Mouse (Mus musculus) cerebellum, adult 8-10 months (tissue): ENCODE results near the gene Rnf169.
"Not testable (repeated sequence)": the region's sequence is repeated elsewhere in the genome, so short reads cannot be mapped to it uniquely, and the experiment has no call there.

Experiments used
- DNase-seq: peaks from one replicate; pipeline ENCODE4 v3.0.0; 2022

Gene Rnf169

DNA sequence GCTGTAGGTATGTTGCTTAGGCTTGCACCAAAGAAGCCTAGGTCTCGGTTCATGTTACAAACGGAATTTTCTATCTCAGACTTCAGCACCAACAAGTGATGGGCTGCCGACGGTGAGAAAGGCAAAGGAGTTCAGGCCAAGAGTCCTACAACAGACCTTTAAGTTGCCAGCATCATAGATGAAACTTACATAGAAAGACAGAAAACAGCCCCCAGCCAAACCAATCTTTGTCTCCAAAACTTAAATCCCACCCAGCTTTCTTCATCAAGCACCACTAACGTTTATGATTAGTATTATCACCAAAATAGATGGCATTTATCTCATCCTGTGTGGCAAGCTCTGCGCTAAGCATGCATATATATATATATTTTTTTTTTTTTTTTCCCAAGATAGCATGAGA lies 1.2 kb downstream of the Rnf169 start:
- DNase-seq, result no peak

DNA sequence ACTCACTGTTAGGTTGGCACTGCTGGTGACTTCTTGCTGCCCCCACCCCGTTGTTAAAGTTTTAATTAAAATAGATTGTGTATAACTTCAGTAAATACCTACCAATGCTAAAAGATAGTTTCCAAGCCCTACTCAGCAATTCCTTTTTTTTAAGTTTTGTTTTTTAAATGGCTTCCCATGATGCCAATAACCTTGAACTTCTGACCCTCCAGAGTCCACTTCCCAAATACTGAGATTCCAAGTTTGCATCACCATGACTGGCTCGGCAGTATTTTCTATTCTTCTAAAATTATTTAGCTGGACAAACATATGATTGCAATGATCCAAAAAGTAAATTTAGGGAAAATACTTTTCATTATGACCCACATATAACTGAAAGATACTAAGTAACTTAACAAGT lies 2.2 kb downstream of the Rnf169 start:
- no peak for DNase-seq

DNA sequence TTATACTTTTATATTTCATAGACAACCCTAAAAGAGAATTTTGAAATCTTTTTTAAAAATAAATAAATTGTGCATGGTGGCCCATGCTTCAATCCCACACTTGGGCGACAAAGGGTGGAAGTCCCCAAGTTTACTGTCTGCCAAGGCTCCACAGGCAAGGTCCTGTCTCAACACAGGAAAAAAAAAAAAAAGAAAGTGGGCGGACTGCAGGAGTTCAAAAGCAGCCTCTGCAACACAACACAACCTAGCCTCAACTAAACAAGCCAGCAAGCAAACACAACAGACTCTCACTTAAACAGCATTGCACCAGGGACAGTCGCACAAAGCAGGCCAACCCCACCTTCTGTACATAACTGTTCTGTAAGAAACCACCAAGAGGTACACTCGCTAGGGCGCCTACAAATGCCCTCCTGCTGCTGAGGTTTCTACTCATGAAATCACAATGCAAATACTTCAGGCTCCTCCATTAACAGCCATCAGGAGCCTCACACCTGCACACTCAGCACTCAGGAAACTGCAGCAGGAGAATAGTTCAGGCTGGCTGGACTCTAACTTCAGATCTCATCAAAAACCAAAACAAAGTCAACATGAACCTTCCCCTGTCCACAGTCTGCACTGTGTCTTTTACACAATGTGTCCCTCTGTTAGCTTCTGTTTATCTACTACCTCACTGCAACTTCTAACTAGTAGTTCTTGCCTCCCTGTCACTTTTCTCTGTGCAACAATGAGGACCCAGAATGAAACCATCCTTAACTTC lies 4.3 kb downstream of the Rnf169 start:
- DNase-seq, result no peak

DNA sequence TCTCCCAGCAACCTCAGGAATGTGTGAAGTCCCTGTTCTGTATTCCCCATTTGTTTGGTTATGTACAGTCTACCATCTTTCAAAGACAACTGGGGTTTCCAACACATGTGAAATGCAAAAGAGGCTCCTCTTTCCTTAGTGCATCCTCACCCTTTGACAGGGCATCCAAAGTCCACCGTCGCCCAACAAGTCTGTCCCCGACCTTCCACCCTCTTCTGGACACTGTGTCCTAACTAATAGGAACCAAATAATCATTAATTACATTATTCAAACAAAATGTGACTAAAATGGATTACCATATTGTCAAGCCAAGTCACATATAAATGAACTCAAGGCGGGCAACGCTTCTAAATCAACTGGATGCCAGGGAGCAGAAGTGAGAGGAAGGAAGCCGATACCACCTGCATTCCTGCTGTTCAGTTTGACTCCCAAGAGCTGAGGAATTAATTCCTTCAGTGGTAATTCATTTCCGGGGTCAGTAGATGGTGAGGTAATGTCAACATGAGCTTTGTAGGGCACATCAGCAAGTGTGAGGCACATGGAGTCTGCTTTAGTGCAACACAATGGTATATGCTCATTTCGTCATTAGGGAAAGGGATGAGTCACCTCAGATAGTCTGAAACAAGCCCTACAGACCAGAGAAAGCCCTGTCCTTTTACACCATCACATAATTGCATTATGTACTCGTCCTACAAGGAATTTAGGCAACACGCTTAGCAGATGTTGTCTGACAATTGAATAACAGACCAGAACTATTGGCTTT lies 5.9 kb downstream of the Rnf169 start:
- DNase-seq, result no peak

DNA sequence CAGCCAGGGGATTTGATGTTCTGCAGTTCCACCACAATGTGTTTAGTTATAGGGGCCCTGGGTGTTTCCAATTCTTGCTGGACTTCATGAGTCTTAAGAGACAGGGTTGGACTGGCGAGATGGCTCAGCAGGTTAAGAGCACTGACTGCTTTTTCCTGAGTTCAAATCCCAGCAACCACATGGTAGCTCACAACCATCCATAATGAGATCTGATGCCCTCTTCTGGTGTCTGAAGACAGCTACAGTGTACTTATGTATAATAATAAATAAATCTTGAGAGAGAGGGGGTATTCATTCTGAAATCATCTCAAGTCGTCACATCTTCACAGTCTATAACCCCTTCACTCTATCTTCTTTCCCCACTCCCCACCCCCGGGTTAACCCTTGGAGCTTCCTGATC lies 7.3 kb downstream of the Rnf169 start:
- not testable (repeated sequence) for DNase-seq

DNA sequence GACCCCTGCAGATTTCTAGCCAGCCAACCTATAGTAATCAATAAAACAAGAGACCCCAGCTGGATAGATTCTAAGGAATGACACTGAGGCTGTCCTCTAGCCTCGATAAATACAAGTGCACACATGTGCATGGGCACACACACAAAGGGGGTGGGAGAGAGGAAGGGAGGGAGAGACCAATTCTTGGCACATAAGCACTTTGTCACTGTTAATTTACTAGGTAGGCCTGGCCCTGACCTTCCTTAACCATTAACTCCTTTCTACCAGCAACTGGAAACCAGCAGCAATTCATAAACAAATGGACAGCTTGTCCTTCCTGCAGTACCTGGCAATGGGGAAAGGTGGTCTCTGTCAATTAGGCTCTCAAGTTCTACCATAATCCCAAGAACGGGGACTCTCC lies 8.3 kb downstream of the Rnf169 start:
- no peak for DNase-seq

DNA sequence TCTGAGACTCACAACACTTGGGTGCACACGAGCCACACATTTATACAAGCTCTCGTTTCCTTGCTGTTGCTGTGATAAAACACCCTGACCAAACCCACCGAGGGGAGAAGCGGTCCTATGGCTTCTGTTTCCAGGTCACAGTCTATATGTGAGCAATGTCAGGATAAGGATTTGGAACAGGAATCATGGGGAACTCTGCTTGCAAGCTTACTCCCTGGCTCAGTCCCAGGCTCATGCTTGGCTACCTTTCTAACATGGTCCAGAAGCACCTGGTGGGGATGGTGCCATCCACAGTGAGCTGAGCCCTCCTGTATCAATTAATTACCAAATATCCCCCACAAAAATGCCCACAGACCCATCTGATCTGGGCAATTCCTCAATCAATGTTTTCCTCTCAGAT lies 11.1 kb downstream of the Rnf169 start:
- DNase-seq, result no peak

DNA sequence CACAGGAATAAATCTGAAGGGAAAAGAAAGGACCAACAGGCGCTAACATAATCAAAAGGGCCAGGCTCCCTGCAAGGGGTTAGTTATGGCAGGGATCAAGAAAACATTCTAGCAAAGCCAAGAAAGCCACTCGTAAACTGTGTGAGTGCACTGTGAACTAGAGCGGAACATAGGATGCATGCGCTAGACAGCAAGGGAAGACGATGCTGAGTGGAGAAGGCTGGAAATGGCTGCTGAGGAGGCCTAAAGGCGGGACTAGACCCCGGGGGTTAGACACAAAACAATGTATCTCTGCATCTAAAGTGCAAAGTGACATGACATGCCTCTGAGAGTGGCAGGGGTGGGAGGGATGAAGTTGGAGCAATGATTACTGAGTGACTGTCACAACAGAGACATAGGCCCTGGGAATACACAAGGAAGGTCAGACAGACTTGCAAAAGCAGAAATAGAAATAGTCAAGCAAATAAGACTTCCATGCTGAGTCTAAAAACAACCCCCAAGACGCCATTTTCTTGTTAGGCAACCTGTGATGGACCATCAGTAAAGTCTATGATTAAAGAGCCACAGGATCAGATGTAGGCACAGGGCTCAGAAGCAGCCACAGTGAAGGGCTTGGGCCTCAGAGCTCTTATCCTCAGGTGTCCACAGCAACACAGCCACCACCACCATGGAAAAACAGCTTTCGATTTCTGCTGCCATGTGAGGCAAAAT lies 14.1 kb downstream of the Rnf169 start:
- no peak for DNase-seq

DNA sequence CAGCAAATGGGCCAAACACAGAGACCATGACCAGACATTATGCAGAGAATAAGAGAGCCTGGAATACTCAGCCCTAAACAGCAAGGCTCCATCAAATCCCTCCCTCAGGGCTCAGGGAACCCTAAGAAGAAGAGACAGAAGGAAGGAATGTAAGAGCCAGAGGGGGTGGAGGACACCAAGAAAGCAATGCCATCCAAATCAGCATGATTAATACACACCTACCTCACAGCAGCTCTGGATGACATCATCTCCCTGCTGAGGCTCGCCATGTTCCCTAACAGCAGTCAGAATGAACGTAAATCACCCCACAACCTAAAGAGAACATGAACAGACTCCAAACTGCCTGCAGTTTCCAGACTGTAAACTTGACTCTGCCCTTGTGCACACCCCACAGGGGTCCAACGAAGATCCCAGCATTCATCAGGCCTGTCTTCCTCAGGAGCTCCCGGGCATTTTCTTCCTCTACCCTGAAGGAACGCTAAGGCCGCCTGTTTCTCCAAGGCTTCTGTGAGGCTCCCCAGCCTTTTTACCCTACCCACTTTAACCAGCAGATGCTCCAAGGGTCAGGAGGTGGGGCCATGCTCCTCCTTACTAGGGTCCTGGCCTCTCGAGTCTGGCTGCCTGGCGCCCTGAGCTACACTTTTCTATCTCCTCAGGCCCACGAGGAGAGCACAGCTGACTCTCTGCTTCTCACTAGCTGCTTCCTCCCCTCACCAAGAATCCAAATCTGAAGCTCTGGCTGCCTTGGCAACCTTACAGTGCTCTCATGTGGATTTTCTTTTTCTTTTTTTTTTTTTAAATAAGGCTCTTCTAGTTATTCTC lies 15.0 kb downstream of the Rnf169 start:
- DNase-seq, result peak; percentile 39

DNA sequence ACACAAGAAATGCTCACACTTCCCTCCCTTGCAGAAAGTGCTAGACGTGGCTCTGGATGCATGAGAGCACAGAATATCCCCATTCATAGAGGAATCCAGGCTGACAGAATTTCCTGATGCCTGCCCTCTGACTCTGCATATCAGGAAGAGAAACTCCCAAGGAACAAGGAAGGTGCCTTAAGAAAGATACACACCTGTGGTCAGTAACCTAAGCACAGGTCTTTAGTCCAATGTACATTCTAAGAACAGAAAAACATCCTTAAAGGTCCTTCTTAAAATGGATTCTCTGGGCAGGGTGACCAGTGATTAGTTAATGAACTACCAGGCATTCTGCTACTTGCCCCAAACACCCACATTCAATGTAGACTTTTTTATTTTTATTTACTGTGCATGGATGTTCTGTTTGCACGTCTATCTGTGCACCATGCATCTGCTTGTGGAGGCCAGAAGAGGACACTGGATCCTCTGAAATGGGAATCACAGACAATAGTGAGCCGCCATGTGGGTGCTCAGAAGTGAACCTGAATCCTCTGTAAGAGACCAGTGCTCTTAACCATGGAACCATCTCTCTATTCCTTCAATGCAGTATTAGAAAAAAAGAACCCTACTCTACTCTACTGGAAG lies 16.9 kb downstream of the Rnf169 start:
- DNase-seq, result no peak

DNA sequence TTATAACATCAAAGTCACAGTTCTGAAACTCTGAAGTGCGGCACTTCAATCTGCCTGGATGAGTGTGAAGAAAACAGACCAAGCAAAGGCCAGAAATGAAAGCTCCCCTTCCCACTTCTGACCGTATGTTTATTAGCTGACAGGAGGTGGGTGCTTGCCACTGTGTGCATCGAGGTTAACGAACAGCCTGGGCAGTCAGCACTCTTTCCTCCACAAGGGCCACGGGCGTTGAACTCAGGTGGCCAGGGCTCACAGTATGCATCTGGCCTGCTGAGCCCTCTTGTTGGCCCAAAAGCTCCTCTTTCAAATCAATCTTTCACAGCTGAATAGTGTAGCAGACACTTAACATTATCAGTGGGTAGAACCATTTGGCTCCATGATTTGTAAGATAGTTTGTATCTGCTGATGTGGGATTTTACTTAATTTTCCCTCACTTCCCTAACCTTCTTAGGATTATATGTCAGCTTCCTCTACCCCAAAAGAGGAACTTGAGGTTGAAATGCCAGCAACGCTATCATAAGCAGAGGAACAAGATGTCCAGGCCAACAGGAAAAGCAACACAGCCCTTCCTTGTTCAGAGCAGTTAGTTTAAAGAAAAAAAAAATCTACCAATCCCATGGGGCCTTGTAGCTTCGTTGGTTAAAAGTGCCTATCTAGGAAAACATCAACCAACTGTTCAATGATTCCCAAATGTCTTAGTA lies 17.6 kb downstream of the Rnf169 start:
- no peak for DNase-seq

DNA sequence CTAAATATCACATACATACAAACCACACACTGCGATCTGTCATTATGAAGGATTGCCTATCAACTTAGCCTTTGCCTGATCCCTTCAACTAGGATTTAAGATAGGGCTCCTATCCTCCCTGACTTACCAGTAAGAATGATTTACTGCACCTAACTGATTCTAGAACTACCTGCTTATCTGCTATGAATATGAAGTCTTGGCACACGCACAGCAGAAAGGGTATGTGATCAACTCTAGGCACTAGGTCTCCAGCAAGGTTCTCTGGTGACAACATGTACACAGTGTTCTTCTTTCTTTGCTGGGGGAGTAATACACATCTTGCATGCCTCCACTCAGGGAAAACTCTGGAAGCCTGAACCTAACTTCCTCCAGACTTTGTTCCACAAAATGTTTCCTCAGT lies 18.7 kb downstream of the Rnf169 start:
- no peak for DNase-seq

DNA sequence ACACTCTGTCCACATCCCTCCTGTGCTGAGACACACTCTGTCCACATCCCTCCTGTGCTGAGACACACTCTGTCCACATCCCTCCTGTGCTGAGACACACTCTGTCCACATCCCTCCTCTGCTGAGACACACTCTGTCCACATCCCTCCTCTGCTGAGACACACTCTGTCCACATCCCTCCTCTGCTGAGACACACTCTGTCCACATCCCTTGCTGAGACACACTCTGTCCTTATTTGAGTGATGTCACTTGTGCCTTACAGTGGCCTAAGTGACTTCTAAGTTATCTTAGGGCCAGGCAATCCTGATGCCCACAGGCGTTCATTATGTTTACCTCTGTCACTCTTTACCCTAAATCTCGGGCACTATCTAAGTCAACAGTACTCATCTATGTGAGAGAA lies 19.7 kb downstream of the Rnf169 start:
- not testable (repeated sequence) for DNase-seq

DNA sequence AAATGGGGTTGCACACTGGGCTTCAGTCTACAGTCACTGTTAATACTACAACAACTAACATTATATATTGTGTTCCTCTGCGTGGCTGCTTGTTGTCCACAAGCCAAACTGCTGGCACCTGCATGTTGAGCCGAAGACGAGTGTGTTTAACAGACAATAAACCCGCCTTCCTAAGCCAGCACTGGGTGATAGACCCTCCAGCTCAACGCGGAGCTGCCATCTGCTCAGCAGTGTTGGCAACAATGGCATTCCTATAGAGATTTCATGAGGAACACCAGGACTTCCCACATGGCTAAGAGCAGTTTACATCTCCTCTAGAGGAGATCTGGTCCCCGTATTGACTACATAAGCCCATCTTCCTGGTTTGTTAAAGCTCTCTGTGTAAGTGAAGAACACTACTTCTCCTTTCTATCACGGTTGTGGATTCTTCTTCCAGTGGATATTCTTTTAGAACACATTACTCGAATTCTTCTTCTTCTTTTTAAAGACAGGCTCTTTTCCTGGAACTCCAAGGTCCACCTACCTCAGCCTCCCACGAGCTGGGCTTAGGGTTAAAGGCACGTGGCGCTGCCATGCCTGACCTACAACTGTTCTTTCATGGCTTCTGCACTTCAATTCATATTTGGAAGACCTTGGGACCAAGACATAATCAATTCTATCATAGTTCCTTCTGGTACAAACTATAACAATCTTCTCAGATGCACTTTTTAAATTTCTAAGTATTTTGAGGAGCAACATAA lies 22.9 kb downstream of the Rnf169 start:
- DNase-seq, result no peak

DNA sequence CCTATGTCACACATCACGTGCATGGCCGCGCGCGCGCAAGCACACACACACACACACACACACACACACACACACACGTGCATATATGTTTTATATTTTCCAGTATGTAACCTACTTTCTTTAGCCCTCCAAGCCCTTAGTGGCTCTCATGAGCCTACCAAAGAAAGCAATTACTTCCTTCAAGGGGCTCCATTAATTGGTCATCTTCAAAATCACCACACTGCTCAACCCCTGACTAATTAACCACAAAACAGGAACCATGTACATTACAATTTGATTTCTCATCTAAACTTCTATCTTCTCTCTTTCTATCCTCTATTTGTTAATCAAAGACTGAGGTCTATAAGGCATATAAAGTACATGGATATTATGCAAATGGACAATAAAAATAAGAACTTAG lies 24.2 kb downstream of the Rnf169 start:
- DNase-seq, result no peak

DNA sequence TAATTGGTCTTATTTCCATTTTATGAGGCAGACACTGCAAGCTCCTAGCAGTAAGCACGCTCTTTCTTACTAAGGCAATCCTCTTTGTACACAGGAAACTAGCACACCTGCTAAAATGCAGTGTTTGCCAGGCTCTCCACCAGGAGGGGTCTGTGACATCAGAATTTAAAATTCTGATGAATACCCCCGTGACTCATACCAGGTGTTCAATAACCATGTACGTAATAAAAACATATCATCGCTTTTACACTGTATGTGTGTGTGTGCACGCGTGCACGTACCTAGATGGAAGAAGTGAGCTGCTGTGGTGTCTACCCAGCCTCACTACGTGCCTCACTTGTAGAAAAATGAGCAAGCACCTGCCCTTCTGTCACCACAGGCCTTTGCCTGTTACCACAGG lies 26.0 kb downstream of the Rnf169 start:
- no peak for DNase-seq

DNA sequence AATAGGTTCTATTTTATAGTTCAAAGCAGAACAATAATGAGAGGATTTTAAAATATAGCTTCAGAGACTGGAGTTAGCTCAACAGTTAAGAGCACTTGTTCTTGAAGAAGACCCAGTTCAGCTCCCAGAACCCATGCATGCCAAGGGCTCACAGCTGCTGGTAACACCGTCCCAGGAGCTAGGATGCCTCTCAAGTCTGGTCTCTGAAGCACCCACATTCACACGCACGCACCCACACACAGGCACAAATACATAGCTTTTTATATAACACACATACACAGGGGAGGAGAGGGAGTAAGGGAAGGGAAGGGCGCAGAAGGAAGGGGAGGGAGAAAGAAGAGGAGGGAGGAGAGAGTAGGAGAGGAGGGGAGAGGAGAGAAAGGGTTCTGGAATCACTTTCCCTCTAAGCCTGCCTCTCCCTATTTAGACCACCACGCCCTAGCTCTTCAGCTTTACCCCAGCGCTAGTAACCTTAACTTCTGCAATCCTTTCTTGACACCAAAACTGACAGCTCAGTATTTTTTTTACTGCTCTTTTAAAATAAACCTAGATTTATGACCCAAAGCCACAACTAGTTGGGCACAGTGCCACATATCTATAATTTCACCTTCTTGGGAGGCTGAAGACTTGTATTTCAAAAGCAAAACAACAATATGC lies 26.7 kb downstream of the Rnf169 start:
- no peak for DNase-seq

DNA sequence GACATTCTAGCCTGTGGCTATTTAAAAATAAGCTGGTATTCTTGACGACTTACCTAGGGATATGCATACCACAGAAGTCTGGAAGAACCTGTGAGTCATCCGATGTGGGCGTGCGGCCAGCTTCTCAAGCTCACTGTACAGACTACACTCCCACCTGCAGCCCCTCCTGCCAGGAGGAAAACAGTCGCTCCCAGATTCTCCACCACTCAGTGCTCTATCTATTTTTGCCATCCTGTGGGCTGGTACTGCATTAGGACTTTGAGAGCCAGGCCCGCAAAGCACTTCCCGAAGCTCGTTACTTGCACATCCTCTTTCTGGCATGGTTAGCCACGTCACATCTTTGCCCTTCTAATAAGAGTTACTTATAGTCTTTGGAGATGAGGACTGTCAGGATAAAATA lies 32.9 kb downstream of the Rnf169 start:
- peak; percentile 47 for DNase-seq

DNA sequence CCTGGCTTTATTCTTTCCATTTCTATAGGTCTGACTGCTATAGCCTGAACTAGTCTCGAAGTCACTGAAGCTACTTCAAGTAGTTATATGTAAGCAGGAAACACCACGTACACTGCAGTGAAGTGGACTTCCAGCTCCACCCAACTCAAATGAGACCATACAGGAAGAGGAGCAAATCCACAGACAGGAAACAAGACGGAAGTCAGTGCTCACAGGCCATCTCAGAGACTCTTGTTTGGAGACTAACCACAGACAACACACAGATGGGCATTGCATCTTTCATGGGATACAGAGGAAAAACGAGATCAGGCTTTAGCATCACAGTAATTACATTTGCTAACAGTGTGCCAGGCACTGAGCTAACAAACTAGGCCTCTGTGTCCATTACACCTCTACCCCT lies 33.9 kb downstream of the Rnf169 start:
- DNase-seq, result no peak

DNA sequence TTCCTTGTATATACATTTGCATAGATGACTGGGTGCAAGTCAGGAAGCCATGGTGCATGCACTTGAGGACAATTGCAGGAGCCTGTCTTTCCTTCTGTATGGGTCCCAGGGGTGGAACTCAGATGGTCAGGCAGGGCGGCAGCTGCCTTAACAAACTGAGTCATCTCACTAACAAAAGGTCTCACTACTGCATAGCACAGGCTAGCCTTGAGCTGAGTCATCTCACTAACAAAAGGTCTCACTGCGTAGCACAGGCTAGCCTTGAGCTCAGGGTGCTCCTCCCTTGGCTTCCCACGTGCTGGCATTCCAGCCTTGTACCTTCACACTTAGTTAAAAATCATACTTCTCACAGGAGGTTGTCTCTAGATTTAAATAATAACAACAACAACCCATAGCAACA lies 34.3 kb downstream of the Rnf169 start:
- no peak for DNase-seq

DNA sequence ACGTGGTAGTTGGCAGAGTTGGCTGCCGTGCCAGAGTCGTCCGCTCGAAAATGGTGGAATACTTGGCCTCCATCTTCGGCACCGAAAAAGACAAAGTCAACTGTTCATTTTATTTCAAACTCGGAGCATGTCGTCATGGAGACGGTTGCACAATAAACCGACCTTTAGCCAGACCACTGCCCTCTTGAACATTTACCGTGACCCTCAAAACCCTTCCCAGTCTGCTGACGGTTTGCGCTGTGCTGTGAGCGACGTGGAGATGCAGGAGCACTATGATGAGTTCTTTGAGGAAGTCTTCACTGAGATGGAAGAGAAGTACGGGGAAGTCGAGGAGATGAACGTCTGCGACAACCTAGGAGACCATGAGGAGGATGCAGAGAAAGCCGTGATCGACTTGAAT lies 35.2 kb downstream of the Rnf169 start:
- DNase-seq, result not testable (repeated sequence)
